Mouse (Mus musculus) kidney, embryonic 15.5 days (tissue): ENCODE results near the gene D6Wsu163e. TPM values are rescaled to one million over a fixed set of nuclear protein-coding genes. Genes with fewer than 3 reads are reported as not detected.

ENCODE experiments used
- ATAC-seq: fragments of 200-750 bp; cut with Nextera tagmentation; replicated peaks from 2 replicates; pipeline ENCODE4 v1.8.0; 2017; ENCODE audit warnings: moderate TSS enrichment; ENCODE audit not compliant: low FRiP score
- H3K27ac ChIP-seq: fragments of 300-500 bp; sonication (generic); 2 replicates; pipeline ENCODE4 v1.5.1; 2015; ENCODE audit warnings: mild to moderate bottlenecking, inconsistent platforms
- H3K27me3 ChIP-seq: fragments of 300-500 bp; sonication (generic); 2 replicates; pipeline ENCODE4 v1.6.1; 2015; ENCODE audit warnings: inconsistent platforms
- H3K36me3 ChIP-seq: fragments of 300-500 bp; sonication (generic); 2 replicates; pipeline ENCODE4 v1.6.1; 2015; ENCODE audit warnings: inconsistent platforms
- H3K4me1 ChIP-seq: fragments of 300-500 bp; sonication (generic); 2 replicates; pipeline ENCODE4 v1.6.1; 2015; ENCODE audit warnings: inconsistent platforms
- H3K4me2 ChIP-seq: fragments of 300-500 bp; sonication (generic); 2 replicates; pipeline ENCODE4 v1.6.1; 2015; ENCODE audit warnings: moderate library complexity, mild to moderate bottlenecking, inconsistent platforms
- H3K4me3 ChIP-seq: fragments of 300-500 bp; sonication (generic); replicated peaks from 2 replicates; pipeline ENCODE4 v1.5.1; 2015; ENCODE audit warnings: mild to moderate bottlenecking, inconsistent platforms
- H3K9ac ChIP-seq: fragments of 300-500 bp; sonication (generic); 2 replicates; pipeline ENCODE4 v1.6.1; 2015; ENCODE audit warnings: mild to moderate bottlenecking, inconsistent platforms
- H3K9me3 ChIP-seq: fragments of 300-500 bp; sonication (generic); replicated peaks from 2 replicates; pipeline ENCODE4 v1.6.1; 2016; ENCODE audit warnings: inconsistent platforms
- WGBS: fragments of 180-500 bp; shearing (Covaris S2); methylation state at CpG from one replicate; pipeline ENCODE4 v1.1.7; 2015; ENCODE audit warnings: mixed read lengths; 5-methylcytosine and 5-hydroxymethylcytosine counted together
- polyA plus RNA-seq: library from polyadenylated mRNA; unstranded; fragments of >200 nt; fragmentation: Nextera tagmentation; extraction: Ambion mirVana; gene quantifications from 2 replicates; pipeline ENCODE4 v1.2.1, GENCODE M21; 2015

Gene D6Wsu163e
- polyA plus RNA-seq, 1 experiment from 2014 or later: 17.2 TPM

DNA sequence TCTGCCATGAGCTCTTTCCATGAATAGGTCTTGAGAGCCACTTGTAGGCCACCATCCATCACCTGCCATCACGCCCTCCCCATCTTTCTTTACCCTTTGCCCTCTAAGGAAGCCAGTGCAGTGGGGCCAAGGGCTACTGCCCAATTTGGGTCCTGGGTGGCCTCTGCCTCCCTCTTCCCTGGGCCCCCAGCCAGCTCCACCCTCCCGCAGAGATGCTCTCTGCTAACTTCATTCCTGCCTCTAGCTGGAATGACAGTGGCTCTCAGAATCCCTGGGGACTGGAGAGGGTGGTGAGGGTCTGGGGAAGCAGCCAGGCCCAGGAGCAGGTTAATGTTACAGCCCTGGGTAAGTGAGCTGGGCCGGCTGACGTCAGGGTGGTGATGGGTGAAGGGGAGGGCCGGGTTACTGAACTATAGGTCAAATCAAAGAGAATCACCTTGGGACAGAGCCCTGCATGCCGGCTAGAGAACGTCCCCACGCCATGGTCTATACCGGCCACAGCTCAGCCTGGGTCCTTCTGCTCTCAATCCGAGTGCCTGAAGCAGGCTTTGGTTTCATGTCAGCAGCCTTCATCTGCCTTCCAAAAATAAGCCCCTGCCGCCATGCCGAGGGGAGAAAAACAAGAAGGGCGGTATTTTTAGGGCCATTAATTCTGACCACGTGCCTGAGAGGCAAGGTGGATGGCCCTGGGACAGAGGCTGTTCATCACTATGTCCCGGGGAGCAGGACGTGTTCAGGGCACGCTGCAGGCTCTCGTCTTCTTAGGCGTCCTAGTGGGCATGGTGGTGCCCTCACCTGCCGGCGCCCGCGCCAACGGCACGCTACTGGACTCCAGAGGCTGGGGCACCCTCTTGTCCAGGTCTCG, 75.4 kb downstream of the D6Wsu163e start, which contains the start of gene Fgf6:
TSS of gene Fgf6 (plus strand) at position 681 of the 865 bp plus-strand sequence.
- Histone ChIP-seq H3K27me3 (peaks cover 57% of the 10 kb centered on the region), H3K9ac (no peak within 1 kb of the TSS), H3K4me1 (peaks cover 20% of the 10 kb centered on the region), H3K9me3 (no peaks in the 10 kb centered on the region), H3K27ac (no peak within 1 kb of the TSS), H3K4me3 (no peak within 1 kb of the TSS), H3K4me2 (no peak within 1 kb of the TSS), H3K36me3 (no peaks in the 10 kb centered on the region)
- peak; percentile 71 for ATAC-seq
- WGBS: 52% methylated on average over 26 of the region's 26 CpGs

DNA sequence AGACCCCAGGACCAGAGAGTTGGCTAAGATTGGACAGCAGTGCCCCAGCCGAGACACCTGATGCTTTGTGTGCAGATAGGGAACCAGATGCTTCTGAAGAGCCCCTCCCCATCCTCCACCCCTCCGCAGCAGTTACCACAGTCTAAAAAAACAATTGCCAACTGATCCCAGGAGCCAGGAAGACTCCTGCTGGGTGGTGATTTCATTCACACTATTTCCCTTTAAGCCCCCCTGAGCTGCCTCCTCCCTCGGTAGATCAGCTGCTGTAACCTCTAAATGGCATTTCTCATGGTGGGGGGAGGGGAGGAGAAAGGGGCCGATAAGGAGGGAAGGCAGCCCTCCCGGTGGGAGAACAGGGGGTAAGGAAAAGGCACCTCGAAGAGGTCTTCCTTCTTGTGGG, 79.5 kb downstream of the D6Wsu163e start:
- no peak overlapping the region for H3K4me3 ChIP-seq
- H3K9me3 ChIP-seq: no peaks in the 10 kb centered on the region
- H3K4me1 ChIP-seq: peaks cover 17% of the 10 kb centered on the region
- no peak for ATAC-seq
- H3K4me2 ChIP-seq: no peak overlapping the region
- 1% methylated on average over 6 of the region's 6 CpGs for WGBS
- H3K36me3 ChIP-seq: no peaks in the 10 kb centered on the region
- no peak overlapping the region for H3K9ac ChIP-seq
- peaks cover 82% of the 10 kb centered on the region for H3K27me3 ChIP-seq
- no peak overlapping the region for H3K27ac ChIP-seq

DNA sequence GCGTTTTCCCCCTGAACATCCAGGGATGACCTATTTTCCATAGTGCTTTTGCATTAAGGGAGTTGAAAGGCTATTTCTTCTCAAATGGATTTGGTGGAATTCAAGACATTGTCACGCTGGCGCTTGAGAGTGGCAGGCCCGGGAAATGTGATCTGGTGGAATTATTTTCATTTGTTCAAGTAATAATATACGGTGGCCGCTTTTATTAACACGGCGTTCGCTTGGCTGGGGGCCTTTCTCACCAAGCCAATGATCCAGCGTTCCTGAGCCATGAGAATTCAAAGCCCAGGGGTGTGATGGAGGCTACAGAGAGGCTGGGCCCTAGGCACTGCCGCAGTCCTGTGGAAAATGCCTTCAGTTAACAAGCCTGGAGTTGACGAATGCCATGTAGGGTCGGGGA, 80.7 kb downstream of the D6Wsu163e start:
- no peak overlapping the region for H3K4me3 ChIP-seq
- no peak overlapping the region for H3K27ac ChIP-seq
- H3K9me3 ChIP-seq: no peaks in the 10 kb centered on the region
- H3K4me1 ChIP-seq: peaks cover 13% of the 10 kb centered on the region
- 14% methylated on average over 13 of the region's 13 CpGs for WGBS
- no peaks in the 10 kb centered on the region for H3K36me3 ChIP-seq
- H3K27me3 ChIP-seq: peaks cover 81% of the 10 kb centered on the region
- no peak for ATAC-seq
- H3K4me2 ChIP-seq: no peak overlapping the region
- H3K9ac ChIP-seq: no peak overlapping the region

DNA sequence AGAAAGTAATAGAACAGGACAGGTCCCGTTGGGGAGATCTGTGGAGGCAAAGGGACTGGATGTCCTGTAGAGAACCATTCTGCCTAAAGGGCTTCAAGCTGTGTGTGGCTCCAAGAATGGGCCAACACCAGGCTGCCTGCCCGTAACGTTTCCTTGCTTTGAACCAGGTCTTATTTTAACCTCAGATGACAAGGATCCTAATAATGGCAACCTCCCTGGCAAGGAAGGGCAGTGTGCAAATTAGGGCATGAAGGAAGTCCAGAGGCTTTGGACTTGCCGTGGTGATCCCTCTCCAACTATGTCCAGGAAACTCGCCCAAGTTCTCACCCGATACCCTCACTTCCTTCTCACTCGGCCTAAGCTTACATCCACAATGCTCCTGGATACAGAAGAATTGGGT, 85.1 kb downstream of the D6Wsu163e start:
- Histone ChIP-seq H3K4me1 (peaks cover 6% of the 10 kb centered on the region; the same call in 1 of the 2 replicates), H3K27me3 (peaks cover 45% of the 10 kb centered on the region), H3K27ac (no peak overlapping the region), H3K36me3 (no peaks in the 10 kb centered on the region), H3K4me2 (no peak overlapping the region), H3K9me3 (no peaks in the 10 kb centered on the region), H3K4me3 (no peak overlapping the region), H3K9ac (no peak overlapping the region)
- no peak for ATAC-seq
- WGBS: 74% methylated on average over 7 of the region's 7 CpGs

Other genes starting within 250 kb of the D6Wsu163e start
- gene Kcna6, start 199.3 kb upstream of the D6Wsu163e start, polyA plus RNA-seq: 2.3 and 3.2 TPM in 2 replicates
- gene Ndufa9, start 90.8 kb upstream of the D6Wsu163e start, polyA plus RNA-seq: 231 and 242 TPM in 2 replicates
- 0.05 and 0.08 TPM in 2 replicates for gene Akap3, start 86.9 kb upstream of the D6Wsu163e start, polyA plus RNA-seq
- not detected in 2 replicates for gene Dyrk4, start 18.1 kb upstream of the D6Wsu163e start, polyA plus RNA-seq
- 58.2 and 61.5 TPM in 2 replicates for gene Rad51ap1, start 375 bp upstream of the D6Wsu163e start, polyA plus RNA-seq
- 0.12 and 0.24 TPM in 2 replicates for gene Fgf6, start 75.6 kb downstream of the D6Wsu163e start, polyA plus RNA-seq
- not detected in 2 replicates for gene Fgf23, start 132.9 kb downstream of the D6Wsu163e start, polyA plus RNA-seq
- 3.2 and 3.4 TPM in 2 replicates for gene Tigar, start 169.6 kb downstream of the D6Wsu163e start, polyA plus RNA-seq
- gene Ccnd2, start 212.2 kb downstream of the D6Wsu163e start, polyA plus RNA-seq: 666 and 667 TPM in 2 replicates